Mouse (Mus musculus) lung, postnatal 0 days (tissue): ENCODE measurements around the gene Zfp39. TPM values are rescaled to one million over a fixed set of nuclear protein-coding genes. Genes with fewer than 3 reads are reported as not detected.
A peak's percentile ranks its signal among the peaks of the same experiment; 100 is the strongest.

Source experiments
- ATAC-seq: fragments of 200-750 bp; cut with Nextera tagmentation; 2 replicates; pipeline ENCODE4 v1.8.0; 2017; ENCODE audit warnings: moderate library complexity
- DNase-seq: peaks from one replicate; pipeline ENCODE4 v3.0.0-alpha.2; 2016; ENCODE audit warnings: low spot score
- H3K27ac ChIP-seq: fragments of 300-500 bp; sonication (generic); 2 replicates; pipeline ENCODE4 v1.5.1; 2014; ENCODE audit warnings: antibody characterized with exemption, mild to moderate bottlenecking, low read length, mixed read lengths
- H3K27me3 ChIP-seq: fragments of 300-500 bp; sonication (generic); replicated peaks from 2 replicates; pipeline ENCODE4 v1.6.1; 2014; ENCODE audit warnings: low read length, mixed read lengths; ENCODE audit not compliant: insufficient read depth
- H3K36me3 ChIP-seq: fragments of 300-500 bp; sonication (generic); 2 replicates; pipeline ENCODE4 v1.6.1; 2014; ENCODE audit warnings: low read length, mixed read lengths; ENCODE audit not compliant: insufficient read depth
- H3K4me1 ChIP-seq: fragments of 300-500 bp; sonication (generic); 2 replicates; pipeline ENCODE4 v1.6.1; 2014; ENCODE audit warnings: antibody characterized with exemption, low read depth, low read length, mixed read lengths; ENCODE audit not compliant: insufficient read depth
- H3K4me2 ChIP-seq: fragments of 300-500 bp; sonication (generic); replicated peaks from 2 replicates; pipeline ENCODE4 v1.6.1; 2014; ENCODE audit warnings: low read depth, mild to moderate bottlenecking, low read length, moderate library complexity, mixed read lengths
- H3K4me3 ChIP-seq: fragments of 300-500 bp; sonication (generic); 2 replicates; pipeline ENCODE4 v1.5.1; 2014; ENCODE audit warnings: low read depth, low read length
- H3K9ac ChIP-seq: fragments of 300-500 bp; sonication (generic); replicated peaks from 2 replicates; pipeline ENCODE4 v1.6.1; 2014; ENCODE audit warnings: low read depth, mild to moderate bottlenecking
- H3K9me3 ChIP-seq: fragments of 300-500 bp; sonication (generic); 2 replicates; pipeline ENCODE4 v1.6.1; 2016; ENCODE audit warnings: low read length, mixed read lengths
- CTCF ChIP-seq: IDR thresholded peaks from 2 replicates; pipeline ENCODE4 v1.5.1; 2016; ENCODE audit warnings: antibody characterized with exemption, mild to moderate bottlenecking
- EP300 ChIP-seq: IDR thresholded peaks from 2 replicates; pipeline ENCODE4 v1.6.1; 2016; ENCODE audit warnings: antibody characterized with exemption, mild to moderate bottlenecking, control low read depth
- whole genome bisulfite sequencing: fragments of 180-500 bp; shearing (Covaris S2); extraction: QIAGEN DNeasy Blood & Tissue Kit; methylation state at CpG from one replicate; pipeline ENCODE4 v1.1.7; 2014; 5-methylcytosine and 5-hydroxymethylcytosine counted together
- polyA plus RNA-seq: library from polyadenylated mRNA; unstranded; fragments of >200 nt; fragmentation: Nextera tagmentation; extraction: Ambion mirVana; gene quantifications from 2 replicates; pipeline ENCODE4 v1.2.1, GENCODE M21; 2015

Gene Zfp39
- polyA plus RNA-seq, 1 experiment from 2014 or later: 2.8 TPM

DNA sequence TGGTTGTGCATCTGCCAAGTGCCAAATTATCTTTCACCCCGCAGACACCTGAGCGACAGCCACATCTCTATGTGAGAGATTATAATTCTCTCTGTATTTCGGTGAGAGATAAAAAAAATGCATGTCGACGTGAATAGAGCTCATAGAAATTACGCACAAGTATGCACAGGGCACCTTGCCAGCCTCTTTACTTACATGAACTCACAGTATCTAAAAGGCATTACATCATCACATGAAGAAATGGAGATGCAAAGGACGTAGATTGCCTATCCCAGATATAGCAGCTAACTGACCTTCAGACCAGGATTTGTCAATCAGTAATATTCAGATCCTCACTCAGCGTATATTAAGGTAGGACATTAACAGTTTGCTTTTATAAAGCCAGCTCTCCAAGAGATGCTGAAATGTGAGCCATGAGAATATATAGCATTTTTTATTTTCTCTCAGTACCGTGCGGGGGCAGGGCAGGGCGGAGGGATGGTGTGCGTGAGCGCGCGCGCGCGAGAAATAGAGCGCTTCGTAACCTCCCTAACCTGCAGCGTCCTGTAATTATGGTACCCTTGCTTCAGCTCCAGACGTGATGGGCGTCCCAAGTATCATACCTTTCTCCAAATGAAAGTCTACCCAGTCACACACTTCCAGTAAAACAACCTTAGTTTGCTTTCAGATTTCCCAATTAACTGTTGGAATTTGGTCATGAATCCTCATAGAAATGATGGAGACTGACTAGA is 43.9 kb upstream of the Zfp39 start:
- 14% methylated on average over 23 of the region's 23 CpGs for WGBS
- Histone ChIP-seq H3K36me3 (no peaks in the 10 kb centered on the region), H3K4me1 (no peaks in the 10 kb centered on the region), H3K9ac (no peak overlapping the region), H3K27me3 (peaks cover 5% of the 10 kb centered on the region; the same call in 1 of the 2 replicates), H3K9me3 (no peaks in the 10 kb centered on the region), H3K4me3 (peak overlapping the region; percentile 22), H3K27ac (no peak overlapping the region), H3K4me2 (peak overlapping the region; percentile 43)
- 0 out of 2 replicates have a peak, but pooled peaks have one; percentile 17 for ATAC-seq
- peak; percentile 24 for DNase-seq
- no peak for TF ChIP-seq CTCF
- TF ChIP-seq EP300: no peak

DNA sequence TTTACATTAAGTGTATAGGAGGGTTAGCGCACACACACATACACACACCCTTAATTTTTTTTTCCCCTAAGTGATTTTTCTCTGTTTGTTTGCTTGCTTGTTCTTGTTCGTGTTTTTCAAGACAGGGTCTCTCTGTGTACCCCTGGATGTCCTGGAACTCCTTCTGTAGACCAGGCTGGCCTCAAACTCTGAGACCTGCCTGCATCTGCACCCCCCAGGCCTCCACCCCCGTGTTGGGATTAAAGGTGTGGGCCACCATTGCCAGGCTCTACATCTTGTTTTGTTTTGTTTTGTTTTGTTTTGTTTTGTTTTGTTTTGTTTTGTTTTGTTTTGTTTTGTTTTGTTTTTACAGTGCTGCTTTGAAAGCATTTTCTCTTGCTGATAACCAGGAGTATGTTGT is 43.3 kb upstream of the Zfp39 start:
- Histone ChIP-seq H3K9me3 (no peaks in the 10 kb centered on the region), H3K27me3 (peaks cover 5% of the 10 kb centered on the region; the same call in 1 of the 2 replicates), H3K9ac (no peak overlapping the region), H3K4me3 (no peak overlapping the region), H3K27ac (no peak overlapping the region), H3K4me1 (no peaks in the 10 kb centered on the region), H3K36me3 (no peaks in the 10 kb centered on the region), H3K4me2 (no peak overlapping the region)
- TF ChIP-seq EP300 (no peak), CTCF (no peak)
- DNase-seq (no peak), ATAC-seq (no peak)
- 75% methylated on average over 3 of the region's 3 CpGs for WGBS

DNA sequence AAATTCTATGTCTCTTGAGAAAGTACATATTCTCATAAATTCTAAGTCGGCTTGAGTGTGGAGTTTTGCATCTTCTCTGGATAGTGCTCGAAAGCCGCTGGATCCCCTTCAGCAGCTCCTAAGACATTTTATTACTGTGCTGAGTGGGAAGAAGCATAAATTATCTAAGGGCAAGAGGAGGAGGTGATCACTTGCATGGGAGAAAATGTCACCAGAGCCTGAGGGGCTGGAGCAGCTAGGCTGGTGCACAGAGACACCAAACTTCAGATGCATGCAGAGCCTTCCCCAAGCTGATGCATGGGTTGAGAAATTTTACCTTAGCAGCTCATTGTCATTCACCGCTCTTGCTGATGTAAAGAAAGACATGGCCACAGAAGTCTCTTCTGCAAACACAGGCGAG is 40.1 kb upstream of the Zfp39 start:
- no peaks in the 10 kb centered on the region for H3K4me1 ChIP-seq
- H3K9me3 ChIP-seq: no peaks in the 10 kb centered on the region
- WGBS: 69% methylated on average over 5 of the region's 5 CpGs
- no peaks in the 10 kb centered on the region for H3K36me3 ChIP-seq
- H3K9ac ChIP-seq: no peak overlapping the region
- no peak for DNase-seq
- no peak for TF ChIP-seq EP300
- no peak for TF ChIP-seq CTCF
- H3K4me2 ChIP-seq: no peak overlapping the region
- no peak overlapping the region for H3K4me3 ChIP-seq
- H3K27ac ChIP-seq: no peak overlapping the region
- no peak for ATAC-seq
- 0 out of 2 replicates have a peak, but pooled peaks cover 2% of the 10 kb centered on the region for H3K27me3 ChIP-seq

DNA sequence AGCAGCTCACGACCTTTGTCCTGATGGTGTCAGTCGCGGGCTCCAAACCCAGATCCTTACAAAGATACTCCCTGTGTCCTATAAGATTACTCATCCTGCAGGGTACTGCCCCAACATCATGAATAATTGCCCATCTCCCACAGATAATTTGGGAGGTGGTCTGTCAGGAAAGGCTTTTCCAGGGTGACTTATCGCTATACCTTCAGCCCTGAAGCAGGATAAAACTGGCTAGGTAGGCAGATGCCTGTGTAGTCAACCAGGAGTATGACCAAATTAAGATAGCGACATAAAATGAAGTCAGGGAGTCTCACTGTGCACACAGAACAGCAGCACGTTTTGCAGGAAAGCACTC is 35.0 kb upstream of the Zfp39 start:
- Histone ChIP-seq H3K4me3 (no peak overlapping the region), H3K27ac (peak overlapping the region; percentile 97; the same call in 1 of the 2 replicates), H3K4me2 (peak overlapping the region; percentile 97), H3K27me3 (no peaks in the 10 kb centered on the region), H3K36me3 (0 out of 2 replicates have a peak, but pooled peaks cover 5% of the 10 kb centered on the region), H3K9me3 (no peaks in the 10 kb centered on the region), H3K9ac (no peak overlapping the region), H3K4me1 (peaks cover 12% of the 10 kb centered on the region; the same call in 1 of the 2 replicates)
- no peak for ATAC-seq
- DNase-seq: no peak
- 17% methylated on average over 6 of the region's 6 CpGs for WGBS
- TF ChIP-seq EP300 (no peak), CTCF (peak; percentile 21; the same call in 1 of the 2 replicates)

- ATAC-seq (peak; percentile 99), DNase-seq (peak; percentile 96)
- H3K9me3 ChIP-seq: no peaks in the 10 kb centered on the region
- H3K4me1 ChIP-seq: peaks cover 12% of the 10 kb centered on the region; the same call in 1 of the 2 replicates
- TF ChIP-seq EP300 (peak; percentile 87), CTCF (no peak)
- peak within 1 kb of the TSS; percentile 97 for H3K27ac ChIP-seq
- no peaks in the 10 kb centered on the region for H3K27me3 ChIP-seq
- H3K4me2 ChIP-seq: peak within 1 kb of the TSS; percentile 97
- H3K4me3 ChIP-seq: peak within 1 kb of the TSS; percentile 92
- WGBS: under 1% methylated on average over 55 of the region's 95 CpGs
- H3K9ac ChIP-seq: peak within 1 kb of the TSS; percentile 87
- 0 out of 2 replicates have a peak, but pooled peaks cover 10% of the 10 kb centered on the region for H3K36me3 ChIP-seq
Observed at GRCm38 (mm10) chr11:58938322-58939087, 34.5 kb upstream of the Zfp39 start, which contains the start of gene Rnf187. Gene Rnf187 (minus strand): TSS chr11:58938916.

DNA sequence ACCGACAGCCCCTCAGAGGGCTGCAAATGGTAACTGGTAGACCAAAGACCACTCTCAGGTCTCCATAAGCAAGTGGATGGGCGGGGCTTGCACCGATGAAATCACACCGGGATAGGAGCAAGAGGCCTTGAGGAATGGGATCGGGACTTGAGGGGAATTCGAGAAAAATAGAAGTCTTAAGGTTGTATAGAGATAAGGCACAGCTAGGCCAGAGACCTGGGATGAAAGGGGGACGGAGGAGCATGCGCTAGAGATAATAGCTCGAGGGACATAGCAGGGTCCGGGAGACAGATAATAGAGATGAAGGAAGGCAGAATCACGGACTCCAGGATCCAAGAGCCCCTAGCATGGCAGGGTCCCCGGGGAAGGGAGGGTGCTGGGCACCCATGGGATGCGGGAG is 33.9 kb upstream of the Zfp39 start:
- Histone ChIP-seq H3K9me3 (no peaks in the 10 kb centered on the region), H3K4me1 (peaks cover 12% of the 10 kb centered on the region; the same call in 1 of the 2 replicates), H3K27ac (peak overlapping the region; percentile 97), H3K27me3 (no peaks in the 10 kb centered on the region), H3K36me3 (peaks cover 16% of the 10 kb centered on the region; the same call in 1 of the 2 replicates), H3K4me3 (peak overlapping the region; percentile 92), H3K9ac (peak overlapping the region; percentile 87), H3K4me2 (peak overlapping the region; percentile 97)
- TF ChIP-seq CTCF: no peak
- no peak for TF ChIP-seq EP300
- DNase-seq (no peak), ATAC-seq (no peak)
- WGBS: under 1% methylated on average over 13 of the region's 13 CpGs
